Mouse (Mus musculus) hindbrain, embryonic 14.5 days (tissue): ENCODE results near the gene Tprn. TPM values are rescaled to one million over a fixed set of nuclear protein-coding genes. Genes with fewer than 3 reads are reported as not detected.

Experiments used
- ATAC-seq: fragments of 200-750 bp; cut with Nextera tagmentation; 2 replicates; pipeline ENCODE4 v1.8.0; 2017; ENCODE audit warnings: moderate number of reproducible peaks, mild to moderate bottlenecking, moderate TSS enrichment, moderate library complexity; ENCODE audit not compliant: low FRiP score
- DNase-seq: peaks from one replicate; pipeline ENCODE4 v3.0.0-alpha.2; 2015; ENCODE audit warnings: low spot score
- H3K27ac ChIP-seq: fragments of 300-500 bp; sonication (generic); 2 replicates; pipeline ENCODE4 v1.5.1; 2014; ENCODE audit warnings: mild to moderate bottlenecking, moderate library complexity
- H3K27me3 ChIP-seq: fragments of 300-500 bp; sonication (generic); 2 replicates; pipeline ENCODE4 v1.6.1; 2014; ENCODE audit warnings: mild to moderate bottlenecking, low read length, mixed read lengths; ENCODE audit not compliant: control insufficient read depth, insufficient read depth
- H3K36me3 ChIP-seq: fragments of 300-500 bp; sonication (generic); replicated peaks from 2 replicates; pipeline ENCODE4 v1.6.1; 2014; ENCODE audit not compliant: control insufficient read depth, insufficient read depth
- H3K4me1 ChIP-seq: fragments of 300-500 bp; sonication (generic); replicated peaks from 2 replicates; pipeline ENCODE4 v1.6.1; 2014; ENCODE audit warnings: antibody characterized with exemption, low read length, mixed read lengths; ENCODE audit not compliant: control insufficient read depth, insufficient read depth
- H3K4me2 ChIP-seq: fragments of 300-500 bp; sonication (generic); replicated peaks from 2 replicates; pipeline ENCODE4 v1.6.1; 2014; ENCODE audit warnings: mild to moderate bottlenecking, moderate library complexity
- H3K4me3 ChIP-seq: fragments of 300-500 bp; sonication (generic); replicated peaks from 2 replicates; pipeline ENCODE4 v1.5.1; 2014; ENCODE audit warnings: mild to moderate bottlenecking, low read length
- H3K9ac ChIP-seq: fragments of 300-500 bp; sonication (generic); 2 replicates; pipeline ENCODE4 v1.6.1; 2014
- H3K9me3 ChIP-seq: fragments of 300-500 bp; sonication (generic); 2 replicates; pipeline ENCODE4 v1.6.1; 2016; ENCODE audit warnings: low read length; ENCODE audit not compliant: control insufficient read depth
- WGBS: fragments of 180-500 bp; shearing (Covaris S2); extraction: QIAGEN DNeasy Blood & Tissue Kit; methylation state at CpG from one replicate; pipeline ENCODE4 v1.1.7; 2014; 5-methylcytosine and 5-hydroxymethylcytosine counted together
- polyA plus RNA-seq: library from polyadenylated mRNA; unstranded; fragments of >200 nt; fragmentation: Nextera tagmentation; extraction: Ambion mirVana; gene quantifications from 2 replicates; pipeline ENCODE4 v1.2.1, GENCODE M21; 2014

The Tprn gene
- polyA plus RNA-seq, 1 experiment from 2014 or later, result 14.7 TPM

DNA sequence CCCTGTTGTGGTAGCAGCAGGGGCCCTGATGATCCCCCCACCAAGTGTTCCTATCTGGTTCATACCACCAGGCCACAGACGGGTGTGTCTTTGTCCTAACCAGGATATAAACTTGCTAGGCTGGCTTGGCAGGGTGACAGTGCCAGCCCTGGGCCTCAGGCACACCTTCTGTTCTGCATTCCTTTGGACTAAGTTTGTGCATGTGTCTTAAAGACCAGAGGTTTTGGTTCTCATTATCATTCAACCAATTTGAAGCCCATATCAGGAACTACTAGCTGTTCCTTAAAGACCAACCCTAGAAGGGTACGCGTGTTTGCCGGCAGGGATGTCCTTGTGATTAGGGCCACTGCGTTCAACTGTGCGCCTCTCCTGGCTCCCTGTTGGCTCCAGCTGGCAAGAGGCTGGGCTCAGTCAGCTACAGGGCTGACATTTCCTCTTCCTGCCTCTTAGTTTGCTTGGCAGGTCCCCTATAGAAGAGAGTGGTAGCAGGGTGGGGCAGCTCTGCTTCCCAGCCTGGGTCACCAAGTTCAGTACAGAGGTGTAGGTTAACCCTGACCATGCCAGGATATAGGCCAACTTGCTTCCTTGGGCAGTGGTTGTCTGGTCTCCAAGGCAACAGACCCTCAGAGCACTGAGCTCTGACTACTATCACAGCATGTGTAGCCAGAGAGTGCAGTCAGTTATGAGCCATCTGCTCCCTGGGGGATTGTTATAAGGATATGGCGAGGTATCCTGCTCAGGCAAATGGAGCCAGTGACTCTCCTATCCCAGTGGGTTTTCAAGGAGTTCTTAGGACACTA lies 24.6 kb downstream of the Tprn start:
- H3K27ac ChIP-seq, result no peak overlapping the region
- H3K9me3 ChIP-seq, result no peaks in the 10 kb centered on the region
- peaks cover 47% of the 10 kb centered on the region for H3K36me3 ChIP-seq
- H3K27me3 ChIP-seq, result peaks cover 42% of the 10 kb centered on the region
- no peak overlapping the region for H3K4me2 ChIP-seq
- DNase-seq (no peak), ATAC-seq (no peak)
- no peak overlapping the region for H3K4me3 ChIP-seq
- no peak overlapping the region for H3K9ac ChIP-seq
- H3K4me1 ChIP-seq, result peaks cover 21% of the 10 kb centered on the region
- WGBS, result 65% methylated on average over 7 of the region's 7 CpGs

DNA sequence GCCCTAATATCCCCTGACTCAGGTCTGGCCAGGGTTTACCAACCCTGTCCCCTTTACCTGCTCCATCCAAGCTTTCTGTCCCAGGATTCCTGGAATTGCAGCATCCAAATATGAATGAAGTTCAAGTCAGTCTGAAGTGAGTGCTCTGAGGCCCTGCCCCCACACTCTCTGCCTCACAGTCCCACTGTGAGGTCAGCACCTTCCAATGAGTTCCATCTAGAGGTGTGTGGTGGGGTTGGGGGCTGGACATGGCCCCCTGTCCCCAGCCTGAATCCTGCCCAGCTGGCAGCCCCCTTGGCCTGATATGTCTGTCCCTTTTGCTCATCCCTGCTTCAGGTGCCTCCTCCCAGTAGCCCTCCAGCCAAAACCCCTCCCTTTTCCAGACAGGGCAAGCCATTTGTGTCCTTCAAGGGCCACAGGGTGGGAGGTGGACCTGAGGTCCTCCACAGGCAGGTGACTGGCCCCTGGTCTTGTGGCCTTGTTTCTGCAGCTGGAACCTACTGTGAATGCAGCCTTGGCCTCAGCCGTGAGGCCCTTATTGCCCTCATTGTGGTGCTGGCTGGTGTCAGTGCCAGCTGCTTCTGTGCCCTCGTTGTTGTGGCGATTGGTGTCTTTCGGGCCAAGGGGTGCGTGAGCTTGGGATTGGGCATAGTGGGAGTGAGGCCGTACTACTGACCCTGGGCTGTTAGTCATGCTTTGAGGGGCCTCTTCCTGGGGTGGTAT lies 25.7 kb downstream of the Tprn start, which contains the start of gene Tmem210:
Gene Tmem210, plus strand, starts transcription at position 219 of the 723 bp plus-strand sequence.
- Histone ChIP-seq H3K27me3 (peaks cover 53% of the 10 kb centered on the region), H3K4me1 (peaks cover 21% of the 10 kb centered on the region)

DNA sequence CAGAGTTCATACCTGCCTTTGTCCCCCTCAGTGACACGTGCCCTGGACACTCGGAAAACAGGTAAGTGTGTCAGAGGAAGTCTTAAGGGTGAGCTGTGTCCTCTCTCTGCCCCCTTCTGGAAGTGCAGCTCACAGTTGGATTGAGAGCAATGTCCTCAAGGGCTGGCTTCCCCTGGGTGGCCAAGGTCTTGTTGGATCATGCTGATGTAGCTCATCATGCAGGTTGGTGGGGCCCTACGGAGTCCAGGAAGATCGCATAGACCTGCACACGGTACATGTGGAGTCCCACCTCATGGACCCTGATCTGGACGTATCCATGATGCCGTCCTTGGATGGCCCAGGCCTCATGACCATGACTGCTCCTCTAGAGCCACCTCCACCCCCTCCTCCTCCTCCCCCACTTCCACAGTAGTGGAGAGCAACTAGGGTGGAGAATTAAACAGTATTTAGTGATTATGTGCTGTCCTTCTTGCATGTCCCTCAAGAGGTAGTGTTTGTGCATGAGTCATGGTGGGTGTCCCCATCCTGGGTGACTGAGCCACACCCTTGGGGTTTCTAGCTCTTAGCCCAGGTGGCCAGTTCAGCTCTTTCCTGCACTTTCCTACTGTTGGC lies 26.4 kb downstream of the Tprn start:
- Histone ChIP-seq H3K27ac (no peak overlapping the region), H3K36me3 (peaks cover 32% of the 10 kb centered on the region), H3K4me3 (no peak overlapping the region), H3K4me2 (no peak overlapping the region), H3K9ac (no peak overlapping the region), H3K9me3 (no peaks in the 10 kb centered on the region), H3K4me1 (peaks cover 21% of the 10 kb centered on the region), H3K27me3 (peaks cover 61% of the 10 kb centered on the region)
- DNase-seq, result no peak
- no peak for ATAC-seq
- 78% methylated on average over 7 of the region's 7 CpGs for WGBS

More for the DNA sequence above, 25.7 kb downstream of the Tprn start, which contains the start of gene Tmem210:
- WGBS, result 80% methylated on average over 6 of the region's 6 CpGs
- no peak within 1 kb of the TSS for H3K9ac ChIP-seq
- DNase-seq (no peak), ATAC-seq (no peak)
- no peak within 1 kb of the TSS for H3K27ac ChIP-seq
- peaks cover 36% of the 10 kb centered on the region for H3K36me3 ChIP-seq
- no peak within 1 kb of the TSS for H3K4me3 ChIP-seq
- H3K9me3 ChIP-seq, result no peaks in the 10 kb centered on the region
- H3K4me2 ChIP-seq, result no peak within 1 kb of the TSS

DNA sequence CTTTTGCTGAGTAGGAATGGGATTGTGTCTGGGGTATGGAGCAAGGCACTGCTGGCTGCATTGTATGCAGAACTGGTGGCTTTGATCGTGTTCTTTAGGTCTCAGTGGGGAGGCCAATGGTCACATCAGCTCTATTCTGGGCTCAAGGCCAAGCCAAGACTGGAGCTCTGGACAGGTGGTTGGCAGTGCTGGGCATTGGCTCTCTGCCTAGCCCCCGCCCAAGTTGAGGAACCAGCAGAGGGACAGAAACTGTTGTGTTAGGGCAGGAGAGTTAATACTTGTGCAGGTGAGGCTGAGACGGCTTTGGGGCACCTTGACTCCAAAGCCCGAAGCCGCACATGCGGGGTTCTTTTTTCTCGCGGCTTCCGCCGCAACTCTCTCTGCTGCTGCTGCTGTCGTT lies 27.2 kb downstream of the Tprn start, which contains the start of gene Lrrc26:
Gene Lrrc26, plus strand, starts transcription at position 265 of the 400 bp plus-strand sequence.
- Histone ChIP-seq H3K4me2 (peak within 1 kb of the TSS; percentile 56), H3K27ac (no peak within 1 kb of the TSS), H3K36me3 (peaks cover 27% of the 10 kb centered on the region), H3K4me3 (peak within 1 kb of the TSS; percentile 26), H3K27me3 (peaks cover 66% of the 10 kb centered on the region), H3K4me1 (peaks cover 21% of the 10 kb centered on the region), H3K9me3 (no peaks in the 10 kb centered on the region), H3K9ac (peak within 1 kb of the TSS; percentile 44; the same call in 1 of the 2 replicates)
- ATAC-seq, result no peak
- WGBS, result 9% methylated on average over 11 of the region's 11 CpGs
- no peak for DNase-seq

DNA sequence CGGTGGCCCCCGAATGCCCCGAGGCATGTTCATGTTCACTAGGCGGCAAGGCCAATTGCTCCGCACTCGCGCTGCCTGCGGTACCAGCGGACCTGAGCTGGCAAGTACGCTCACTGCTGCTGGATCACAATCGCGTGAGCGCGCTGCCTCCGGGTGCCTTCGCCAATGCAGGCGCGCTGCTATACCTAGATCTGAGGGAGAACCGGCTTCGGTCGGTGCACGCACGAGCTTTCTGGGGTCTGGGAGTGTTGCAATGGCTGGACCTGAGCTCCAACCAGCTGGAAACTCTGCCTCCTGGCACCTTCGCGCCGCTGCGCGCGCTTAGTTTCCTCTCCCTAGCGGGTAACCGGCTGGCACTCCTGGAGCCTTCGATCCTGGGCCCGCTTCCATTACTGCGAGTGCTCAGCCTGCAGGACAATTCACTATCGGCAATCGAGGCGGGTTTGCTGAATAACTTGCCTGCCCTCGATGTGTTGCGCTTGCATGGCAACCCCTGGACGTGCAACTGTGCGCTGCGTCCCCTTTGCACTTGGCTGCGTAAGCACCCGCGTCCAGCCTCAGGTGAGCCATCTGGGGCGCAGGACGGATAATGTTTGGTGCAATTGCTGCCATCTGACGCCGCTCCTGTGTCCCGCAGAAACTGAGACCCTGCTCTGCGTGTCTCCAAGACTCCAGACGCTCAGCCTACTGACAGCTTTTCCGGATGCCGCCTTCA lies 27.8 kb downstream of the Tprn start:
- WGBS, result 2% methylated on average over 54 of the region's 54 CpGs
- DNase-seq (peak; percentile 63), ATAC-seq (peak; percentile 35; the same call in 1 of the 2 replicates)
- Histone ChIP-seq H3K4me1 (peaks cover 21% of the 10 kb centered on the region), H3K27me3 (peaks cover 66% of the 10 kb centered on the region), H3K27ac (no peak overlapping the region), H3K9ac (peak overlapping the region; percentile 44; the same call in 1 of the 2 replicates), H3K36me3 (peaks cover 24% of the 10 kb centered on the region), H3K4me2 (peak overlapping the region; percentile 56), H3K9me3 (no peaks in the 10 kb centered on the region), H3K4me3 (peak overlapping the region; percentile 26)

DNA sequence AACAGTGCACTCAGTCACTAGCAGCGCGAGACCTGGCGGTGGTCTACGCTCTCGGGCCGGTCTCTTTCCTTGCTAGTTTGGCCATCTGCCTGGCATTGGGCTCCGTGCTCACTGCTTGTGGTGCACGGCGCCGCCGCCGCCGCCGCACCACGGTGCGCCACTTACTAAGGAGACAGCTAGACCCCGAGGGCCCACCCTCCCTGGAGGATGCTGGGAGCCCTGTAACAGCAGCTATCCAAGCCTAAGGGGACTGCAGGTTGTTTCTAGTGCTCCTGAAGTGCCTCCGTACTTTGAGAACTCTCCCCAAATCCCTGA lies 28.4 kb downstream of the Tprn start:
- H3K36me3 ChIP-seq, result peaks cover 24% of the 10 kb centered on the region
- no peak for ATAC-seq
- WGBS, result 2% methylated on average over 18 of the region's 18 CpGs
- peaks cover 66% of the 10 kb centered on the region for H3K27me3 ChIP-seq
- H3K9ac ChIP-seq, result peak overlapping the region; percentile 44; the same call in 1 of the 2 replicates
- no peak for DNase-seq
- H3K4me3 ChIP-seq, result peak overlapping the region; percentile 26
- H3K4me2 ChIP-seq, result peak overlapping the region; percentile 56
- peaks cover 21% of the 10 kb centered on the region for H3K4me1 ChIP-seq
- no peak overlapping the region for H3K27ac ChIP-seq
- no peaks in the 10 kb centered on the region for H3K9me3 ChIP-seq

DNA sequence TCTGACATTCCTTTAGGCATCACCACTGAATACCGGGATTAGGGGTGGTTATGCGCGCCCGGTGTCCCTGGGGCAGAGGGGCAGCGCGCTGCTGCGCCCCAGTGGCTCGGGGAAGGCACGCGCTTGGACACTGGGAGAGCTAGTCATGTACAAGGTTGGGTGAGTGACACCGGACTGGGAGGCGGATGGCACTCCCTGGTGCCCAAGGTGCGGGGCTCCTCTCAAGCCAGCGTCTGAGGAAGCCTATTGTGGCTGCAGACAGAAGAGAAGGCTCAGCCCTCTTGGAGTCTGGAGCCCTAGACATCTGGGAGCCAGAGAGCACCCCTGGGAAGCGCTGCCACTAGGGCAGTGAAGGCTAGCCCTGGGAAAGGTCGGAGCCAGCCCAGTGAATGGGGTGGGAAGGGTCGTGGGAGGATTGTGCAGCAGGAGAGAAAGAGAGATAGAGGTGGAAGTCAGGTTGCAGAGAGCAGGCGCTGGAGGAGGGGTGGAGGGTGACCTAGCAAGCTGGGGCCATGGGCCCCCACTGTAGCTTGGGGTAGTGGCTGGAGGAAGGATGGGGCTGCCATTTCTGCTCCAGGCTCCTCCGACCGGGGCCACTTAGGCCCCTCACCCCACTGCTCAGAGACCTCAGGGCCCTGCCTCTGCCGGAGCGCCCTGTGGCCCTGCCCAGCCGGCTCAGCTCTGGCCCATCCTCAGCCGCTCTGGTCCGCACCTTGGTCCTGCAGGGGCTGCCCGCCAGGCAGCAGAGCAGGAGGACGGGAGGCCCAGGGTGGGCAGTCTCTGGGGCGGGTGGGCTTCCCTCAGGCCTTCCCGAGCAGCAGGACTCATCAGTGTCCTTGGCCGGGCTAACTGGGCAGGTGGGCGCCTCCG lies 29.0 kb downstream of the Tprn start:
- H3K4me3 ChIP-seq, result peak overlapping the region; percentile 26
- H3K4me2 ChIP-seq, result peak overlapping the region; percentile 56
- H3K9ac ChIP-seq, result peak overlapping the region; percentile 44; the same call in 1 of the 2 replicates
- 7% methylated on average over 29 of the region's 32 CpGs for WGBS
- 0 out of 2 replicates have a peak, but pooled peaks have one; percentile 5 for ATAC-seq
- H3K27me3 ChIP-seq, result peaks cover 70% of the 10 kb centered on the region
- no peak for DNase-seq
- H3K9me3 ChIP-seq, result no peaks in the 10 kb centered on the region
- peaks cover 23% of the 10 kb centered on the region for H3K36me3 ChIP-seq
- H3K27ac ChIP-seq, result no peak overlapping the region
- H3K4me1 ChIP-seq, result peaks cover 21% of the 10 kb centered on the region

DNA sequence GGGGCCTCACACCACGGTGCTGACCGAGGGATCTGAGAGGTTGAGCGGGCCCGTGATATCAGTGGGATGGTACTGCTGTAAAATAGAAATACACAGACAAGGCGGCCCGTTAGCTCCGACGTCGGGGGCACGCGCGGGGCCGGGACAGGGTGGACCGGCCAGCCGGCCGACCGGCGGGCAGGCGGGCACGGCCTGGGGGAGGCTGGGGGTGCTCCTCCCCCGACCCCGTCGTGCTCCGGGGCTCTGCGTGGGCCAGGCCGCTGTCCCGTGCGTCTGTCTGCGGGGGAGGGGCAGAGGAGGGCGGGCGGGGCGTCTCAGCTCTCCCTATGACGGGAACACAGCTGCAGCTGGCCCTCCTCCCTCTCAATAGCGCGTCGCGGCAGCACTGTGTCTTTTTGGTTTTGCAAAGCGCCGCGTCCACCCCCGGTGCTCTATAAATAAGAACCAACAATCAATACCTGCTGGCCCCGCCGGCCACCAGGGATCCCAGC lies 29.7 kb downstream of the Tprn start:
- DNase-seq (no peak), ATAC-seq (peak; percentile 1; the same call in 1 of the 2 replicates)
- 3% methylated on average over 41 of the region's 43 CpGs for WGBS
- Histone ChIP-seq H3K36me3 (peaks cover 27% of the 10 kb centered on the region; the same call in 1 of the 2 replicates), H3K4me3 (peak overlapping the region; percentile 19), H3K4me1 (peaks cover 21% of the 10 kb centered on the region), H3K4me2 (peak overlapping the region; percentile 39), H3K9me3 (no peaks in the 10 kb centered on the region), H3K9ac (no peak overlapping the region; the same call in 1 of the 2 replicates), H3K27me3 (peaks cover 72% of the 10 kb centered on the region), H3K27ac (no peak overlapping the region)
